Mouse (Mus musculus): ENCODE data around the gene Gramd1b. TPM values are rescaled to one million over a fixed set of nuclear protein-coding genes. Genes with fewer than 3 reads are reported as not detected.

Gene Gramd1b
- total and polyA plus RNA-seq, 2 experiments from 2014 or later = 16.7 to 57.2 TPM

DNA sequence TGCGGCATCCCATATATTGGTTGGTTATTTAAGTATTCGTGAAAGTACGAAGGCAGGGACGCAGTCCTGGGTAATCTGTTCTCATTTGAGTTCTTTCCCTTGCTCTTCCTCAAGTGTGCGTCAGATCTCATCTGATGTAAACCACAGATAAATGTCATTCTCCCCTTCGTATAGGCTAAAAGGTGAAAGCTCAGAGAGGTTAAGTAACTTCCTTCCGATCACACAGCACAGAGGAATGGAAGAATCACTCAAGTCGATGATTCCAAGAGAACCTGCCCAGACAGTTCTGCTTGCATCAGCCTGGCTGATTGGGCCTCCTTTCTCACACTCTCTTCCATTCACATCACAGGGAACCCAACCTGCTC, 140.8 kb downstream of the Gramd1b start:
- no peak for TF ChIP-seq CTCF (IDR thresholded peaks at IDR 0.05; ENCODE audit: low read depth)
- 93% methylated on average over 8 of the region's 8 CpGs for WGBS
- H3K9me3 ChIP-seq (ENCODE audit: low read length) = no peaks in the 10 kb centered on the region

DNA sequence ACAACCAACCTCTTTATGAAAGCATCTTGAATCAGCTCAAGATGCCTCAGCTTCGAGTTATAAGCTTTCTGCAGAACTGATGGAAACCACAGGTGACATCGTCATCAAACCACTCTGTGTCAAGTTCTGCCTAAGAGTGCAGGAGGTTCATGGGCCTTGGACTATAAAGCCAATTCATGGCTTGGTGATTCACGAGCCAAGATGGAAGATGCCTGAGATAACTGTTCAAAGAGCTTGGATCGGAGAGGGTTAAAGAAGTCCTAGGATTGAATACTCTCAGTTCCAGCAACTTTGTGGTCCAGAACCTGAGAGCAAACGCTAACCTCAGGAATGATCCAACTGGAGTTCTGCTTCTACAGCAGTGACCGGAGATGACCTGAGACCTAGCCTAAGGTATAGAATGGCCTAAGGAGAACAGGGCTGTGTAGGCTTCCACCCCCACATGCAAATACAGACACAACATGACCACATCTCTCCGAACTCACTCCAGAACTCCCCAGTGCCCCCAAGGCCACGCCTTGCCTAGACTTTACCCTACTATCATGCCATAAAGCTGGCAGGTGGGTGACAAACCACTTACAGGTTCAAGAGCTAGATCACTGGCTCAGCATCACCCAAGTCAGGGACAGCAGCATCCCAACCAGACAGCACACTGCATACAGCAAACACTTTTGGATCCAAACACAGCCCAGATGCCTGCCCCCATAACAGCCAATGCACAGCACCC, 141.4 kb downstream of the Gramd1b start:
- WGBS = 91% methylated on average over 8 of the region's 8 CpGs
- Histone ChIP-seq H3K27ac (no peak overlapping the region), H3K4me3 (ENCODE audit: low read length) (no peak overlapping the region), H3K36me3 (ENCODE audit: insufficient read depth, low read length) (no peaks in the 10 kb centered on the region), H3K9me3 (ENCODE audit: low read length) (no peaks in the 10 kb centered on the region), H3K4me1 (ENCODE audit: insufficient read depth, low read length) (peaks cover 10% of the 10 kb centered on the region; the same call in 1 of the 2 replicates), H3K27me3 (ENCODE audit: insufficient read depth, low read length) (no peaks in the 10 kb centered on the region), H3K9ac (replicated peaks; ENCODE audit: low read length) (no peak overlapping the region), H3K4me2 (ENCODE audit: low read depth, low read length) (no peak overlapping the region)
- no peak for TF ChIP-seq CTCF (IDR thresholded peaks at IDR 0.05; ENCODE audit: low read depth)
- no peak for DNase-seq (ENCODE audit: low spot score)
- no peak for ATAC-seq

More for the DNA sequence above, 140.8 kb downstream of the Gramd1b start:
- Histone ChIP-seq H3K27ac (no peak overlapping the region), H3K4me1 (ENCODE audit: insufficient read depth, low read length) (peaks cover 10% of the 10 kb centered on the region; the same call in 1 of the 2 replicates), H3K4me3 (ENCODE audit: low read length) (no peak overlapping the region), H3K36me3 (ENCODE audit: insufficient read depth, low read length) (no peaks in the 10 kb centered on the region), H3K9ac (replicated peaks; ENCODE audit: low read length) (no peak overlapping the region), H3K4me2 (ENCODE audit: low read depth, low read length) (no peak overlapping the region), H3K27me3 (ENCODE audit: insufficient read depth, low read length) (no peaks in the 10 kb centered on the region)
- no peak for DNase-seq (ENCODE audit: low spot score)
- no peak for ATAC-seq

DNA sequence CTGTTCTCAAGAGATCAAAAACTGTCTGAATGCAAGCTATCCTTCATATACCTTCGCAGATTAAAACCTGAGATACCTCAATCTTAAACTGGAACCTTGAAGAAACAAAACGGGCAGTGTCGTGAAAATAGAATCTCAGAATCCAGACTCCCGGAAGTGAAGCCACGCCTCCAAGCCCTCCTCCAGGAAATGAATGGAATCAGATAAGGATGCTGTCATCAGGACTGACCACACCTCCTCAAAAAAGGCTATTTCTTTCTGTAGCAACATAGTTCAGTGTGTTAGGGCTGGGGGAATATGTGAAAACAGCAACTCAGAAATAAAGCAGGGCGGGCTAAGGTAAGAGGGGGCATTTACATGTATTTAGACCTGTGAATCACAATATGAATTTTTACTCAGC, 142.0 kb downstream of the Gramd1b start:
- Histone ChIP-seq H3K36me3 (ENCODE audit: insufficient read depth, low read length) (no peaks in the 10 kb centered on the region), H3K4me3 (ENCODE audit: low read length) (no peak overlapping the region), H3K9ac (replicated peaks; ENCODE audit: low read length) (no peak overlapping the region), H3K27ac (no peak overlapping the region), H3K9me3 (ENCODE audit: low read length) (no peaks in the 10 kb centered on the region), H3K4me1 (ENCODE audit: insufficient read depth, low read length) (peaks cover 10% of the 10 kb centered on the region; the same call in 1 of the 2 replicates), H3K27me3 (ENCODE audit: insufficient read depth, low read length) (no peaks in the 10 kb centered on the region), H3K4me2 (ENCODE audit: low read depth, low read length) (no peak overlapping the region)
- 86% methylated on average over 6 of the region's 6 CpGs for WGBS
- TF ChIP-seq CTCF (IDR thresholded peaks at IDR 0.05; ENCODE audit: low read depth) = no peak
- ATAC-seq = no peak
- no peak for DNase-seq (ENCODE audit: low spot score)

DNA sequence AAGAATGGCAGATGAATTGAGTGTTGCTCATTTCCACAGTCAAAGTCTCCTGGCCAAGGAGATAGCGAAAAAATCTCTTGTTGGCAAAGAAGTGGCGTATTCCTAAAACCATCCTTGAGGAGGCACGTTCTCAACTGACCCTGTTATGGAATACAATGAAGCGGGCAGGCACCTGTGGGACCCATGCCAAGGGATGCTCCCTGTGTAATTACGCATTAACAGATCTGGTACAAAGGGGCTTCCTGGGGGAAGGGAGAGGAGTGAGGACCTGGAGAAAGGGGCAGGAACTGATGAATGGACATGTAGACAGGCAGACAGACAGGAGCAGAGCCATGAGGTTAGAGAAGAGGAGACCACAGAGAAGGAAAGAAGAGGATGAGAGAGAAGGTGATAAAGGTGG, 146.4 kb downstream of the Gramd1b start:
- no peak overlapping the region for H3K4me3 ChIP-seq (ENCODE audit: low read length)
- no peak for ATAC-seq
- no peaks in the 10 kb centered on the region for H3K36me3 ChIP-seq (ENCODE audit: insufficient read depth, low read length)
- no peaks in the 10 kb centered on the region for H3K9me3 ChIP-seq (ENCODE audit: low read length)
- no peak for DNase-seq (ENCODE audit: low spot score)
- peaks cover 11% of the 10 kb centered on the region; the same call in 1 of the 2 replicates for H3K4me1 ChIP-seq (ENCODE audit: insufficient read depth, low read length)
- 87% methylated on average over 5 of the region's 5 CpGs for WGBS
- H3K27ac ChIP-seq = no peak overlapping the region
- no peak for TF ChIP-seq CTCF (IDR thresholded peaks at IDR 0.05; ENCODE audit: low read depth)
- H3K27me3 ChIP-seq (ENCODE audit: insufficient read depth, low read length) = no peaks in the 10 kb centered on the region
- no peak overlapping the region for H3K4me2 ChIP-seq (ENCODE audit: low read depth, low read length)
- no peak overlapping the region for H3K9ac ChIP-seq (replicated peaks; ENCODE audit: low read length)

DNA sequence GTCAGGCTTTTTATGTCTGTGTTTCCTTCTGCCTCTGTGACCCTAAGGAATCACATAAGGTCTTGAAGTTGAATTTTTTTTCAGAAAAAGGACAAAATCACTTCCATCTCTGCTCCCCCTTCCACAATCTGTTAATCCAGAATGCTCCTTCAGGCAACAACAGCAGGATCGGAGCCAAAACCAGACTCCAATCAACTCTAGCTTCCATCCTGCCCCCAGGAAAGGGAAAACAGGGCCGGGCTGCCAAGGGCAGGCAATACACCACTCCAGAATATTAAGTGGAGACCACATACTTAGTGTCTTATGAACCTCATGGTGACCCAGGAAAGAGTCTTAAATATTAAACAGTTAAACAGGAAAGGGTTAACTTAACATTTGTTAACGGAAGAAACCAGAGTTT, 148.7 kb downstream of the Gramd1b start:
- peak; percentile 59 for DNase-seq (ENCODE audit: low spot score)
- peak overlapping the region; percentile 80 for H3K27ac ChIP-seq
- H3K4me1 ChIP-seq (ENCODE audit: insufficient read depth, low read length) = peaks cover 11% of the 10 kb centered on the region; the same call in 1 of the 2 replicates
- no peaks in the 10 kb centered on the region for H3K9me3 ChIP-seq (ENCODE audit: low read length)
- no peak for TF ChIP-seq CTCF (IDR thresholded peaks at IDR 0.05; ENCODE audit: low read depth)
- no peaks in the 10 kb centered on the region for H3K27me3 ChIP-seq (ENCODE audit: insufficient read depth, low read length)
- no peak overlapping the region for H3K4me3 ChIP-seq (ENCODE audit: low read length)
- H3K36me3 ChIP-seq (ENCODE audit: insufficient read depth, low read length) = no peaks in the 10 kb centered on the region
- H3K4me2 ChIP-seq (ENCODE audit: low read depth, low read length) = no peak overlapping the region
- 39% methylated on average over 3 of the region's 3 CpGs for WGBS
- H3K9ac ChIP-seq (replicated peaks; ENCODE audit: low read length) = no peak overlapping the region
- peak; percentile 55 for ATAC-seq

DNA sequence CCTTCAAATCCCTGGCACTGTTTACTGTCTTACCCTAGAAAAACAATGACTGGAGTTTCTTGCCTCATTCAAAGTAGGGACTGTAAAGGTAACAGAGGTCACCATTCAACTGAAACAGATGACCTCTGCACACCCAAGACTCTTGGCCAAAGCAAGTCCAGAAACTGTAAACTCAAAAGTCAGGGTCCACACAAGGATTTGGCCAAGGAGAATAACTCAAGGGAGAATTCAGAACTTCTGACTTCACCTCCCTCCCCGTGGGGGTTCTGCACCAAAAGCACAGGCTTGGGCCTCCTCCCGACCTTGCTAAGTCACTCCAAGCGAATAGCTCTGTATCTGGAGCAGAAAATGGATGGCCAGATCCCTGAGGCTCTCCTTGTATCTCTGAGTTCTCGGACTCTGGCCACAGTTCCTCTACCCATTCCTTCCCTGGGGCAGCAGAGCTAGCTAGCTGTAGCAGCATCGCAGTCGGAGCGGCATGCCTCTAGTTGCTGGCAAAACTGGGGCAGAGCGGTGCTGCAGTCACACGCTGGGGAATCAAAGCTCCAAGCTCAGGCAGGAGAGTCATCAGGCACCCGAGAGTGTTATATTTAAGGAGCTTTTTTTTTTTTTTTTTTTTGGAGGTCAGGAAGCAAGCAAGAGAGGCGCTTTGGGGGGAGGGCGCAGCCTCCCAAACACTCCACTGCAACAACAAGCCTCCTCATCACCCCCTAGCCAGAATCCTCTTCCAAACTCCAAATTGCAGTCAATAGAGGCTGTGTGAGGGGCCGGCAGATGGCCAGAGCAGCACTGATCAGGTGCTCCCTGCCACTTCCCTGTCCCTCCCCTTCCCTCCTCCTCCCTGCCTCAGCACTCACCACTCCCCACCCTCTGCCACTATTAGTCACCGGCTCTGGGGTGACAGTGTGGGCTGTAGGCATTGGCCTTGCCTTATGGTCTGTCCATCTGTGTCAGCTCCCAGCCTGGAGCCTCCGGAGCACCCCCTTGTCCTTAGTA, 149.5 kb downstream of the Gramd1b start:
- H3K36me3 ChIP-seq (ENCODE audit: insufficient read depth, low read length) = no peaks in the 10 kb centered on the region
- no peaks in the 10 kb centered on the region for H3K27me3 ChIP-seq (ENCODE audit: insufficient read depth, low read length)
- peak overlapping the region; percentile 7 for H3K9ac ChIP-seq (replicated peaks; ENCODE audit: low read length)
- ATAC-seq = peak; percentile 98
- H3K4me2 ChIP-seq (ENCODE audit: low read depth, low read length) = peak overlapping the region; percentile 17
- 15% methylated on average over 15 of the region's 15 CpGs for WGBS
- no peaks in the 10 kb centered on the region for H3K9me3 ChIP-seq (ENCODE audit: low read length)
- H3K4me3 ChIP-seq (ENCODE audit: low read length) = no peak overlapping the region
- no peak for TF ChIP-seq CTCF (IDR thresholded peaks at IDR 0.05; ENCODE audit: low read depth)
- H3K27ac ChIP-seq = peak overlapping the region; percentile 80
- peak; percentile 78 for DNase-seq (ENCODE audit: low spot score)
- peaks cover 13% of the 10 kb centered on the region; the same call in 1 of the 2 replicates for H3K4me1 ChIP-seq (ENCODE audit: insufficient read depth, low read length)
